Mouse (Mus musculus): ENCODE data around the gene Nop14. TPM values are rescaled to one million over a fixed set of nuclear protein-coding genes. Genes with fewer than 3 reads are reported as not detected.
A peak's percentile ranks its signal among the peaks of the same experiment; 100 is the strongest.
"Not testable (repeated sequence)": the region's sequence is repeated elsewhere in the genome, so short reads cannot be mapped to it uniquely, and the experiment has no call there.

The Nop14 gene
- total RNA-seq, 2 experiments from 2014 or later = 17.3 to 18.5 TPM

DNA sequence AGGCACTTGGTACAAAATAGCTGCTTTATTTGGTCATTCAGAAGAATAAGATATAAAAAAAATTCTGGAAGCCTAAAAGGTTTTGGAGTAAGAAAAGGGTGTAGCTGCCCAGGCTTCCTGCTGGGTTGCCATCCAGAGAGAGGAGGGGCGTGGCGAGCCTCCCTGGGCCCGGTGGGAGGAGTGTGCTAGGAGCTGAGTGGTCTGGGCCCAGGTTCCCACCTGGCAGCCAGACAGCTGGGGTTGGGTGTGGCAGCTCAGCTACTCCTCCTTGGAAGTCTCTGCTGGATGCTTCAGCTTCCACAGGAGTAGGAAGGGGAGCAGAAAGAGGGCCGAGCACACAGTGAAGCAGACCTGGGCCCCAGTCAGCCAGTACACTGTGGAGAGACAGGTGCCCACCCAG lies 26.3 kb downstream of the Nop14 start:
- peak; percentile 33 to 47 for DNase-seq (ENCODE audit: low spot score in 2 of 2)

DNA sequence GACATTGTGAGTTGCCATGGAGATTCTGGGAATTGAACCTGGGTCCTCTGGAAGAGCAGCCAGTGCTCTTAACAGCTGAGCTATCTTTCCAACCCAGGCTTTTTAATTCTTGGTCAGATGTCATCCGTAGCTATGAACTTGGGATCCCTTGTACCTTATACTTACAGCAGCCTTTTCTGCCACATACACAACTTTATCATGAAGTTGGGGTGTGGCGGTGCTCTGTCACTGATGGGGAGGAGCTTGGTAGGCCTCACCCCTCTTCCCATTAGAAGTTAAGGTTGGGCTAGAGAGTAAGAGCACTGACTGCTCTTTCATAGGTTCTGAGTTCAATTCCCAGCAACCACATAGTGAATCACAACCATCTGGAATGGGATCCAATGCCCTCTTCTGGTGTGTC lies 27.0 kb downstream of the Nop14 start:
- DNase-seq (ENCODE audit: low spot score in 2 of 2) = no peak

DNA sequence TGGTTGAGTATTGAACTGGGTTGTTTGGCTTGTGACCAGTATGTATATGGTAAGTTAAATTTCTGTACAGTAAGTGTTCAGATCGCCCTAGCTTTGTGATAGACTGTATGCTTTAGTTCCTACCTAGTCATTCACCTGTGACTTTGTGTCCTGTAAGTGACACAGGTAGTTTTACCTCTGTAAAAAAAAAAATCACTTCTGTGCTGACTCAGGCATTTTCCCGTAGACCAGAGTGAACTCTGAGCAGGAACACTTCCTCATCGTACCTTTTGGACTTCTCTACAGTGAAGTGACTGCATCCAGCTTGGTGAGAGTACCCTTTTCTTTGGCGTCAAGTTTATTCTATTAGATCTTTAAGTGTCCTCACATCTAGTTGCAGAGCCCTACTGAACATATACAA lies 50.0 kb downstream of the Nop14 start:
- no peak for DNase-seq (ENCODE audit: low spot score in 2 of 2)

GRCm38 (mm10) chr5:34608226-34608625 lies 51.7 kb downstream of the Nop14 start:
- no peak for DNase-seq (ENCODE audit: low spot score in 2 of 2)

DNA sequence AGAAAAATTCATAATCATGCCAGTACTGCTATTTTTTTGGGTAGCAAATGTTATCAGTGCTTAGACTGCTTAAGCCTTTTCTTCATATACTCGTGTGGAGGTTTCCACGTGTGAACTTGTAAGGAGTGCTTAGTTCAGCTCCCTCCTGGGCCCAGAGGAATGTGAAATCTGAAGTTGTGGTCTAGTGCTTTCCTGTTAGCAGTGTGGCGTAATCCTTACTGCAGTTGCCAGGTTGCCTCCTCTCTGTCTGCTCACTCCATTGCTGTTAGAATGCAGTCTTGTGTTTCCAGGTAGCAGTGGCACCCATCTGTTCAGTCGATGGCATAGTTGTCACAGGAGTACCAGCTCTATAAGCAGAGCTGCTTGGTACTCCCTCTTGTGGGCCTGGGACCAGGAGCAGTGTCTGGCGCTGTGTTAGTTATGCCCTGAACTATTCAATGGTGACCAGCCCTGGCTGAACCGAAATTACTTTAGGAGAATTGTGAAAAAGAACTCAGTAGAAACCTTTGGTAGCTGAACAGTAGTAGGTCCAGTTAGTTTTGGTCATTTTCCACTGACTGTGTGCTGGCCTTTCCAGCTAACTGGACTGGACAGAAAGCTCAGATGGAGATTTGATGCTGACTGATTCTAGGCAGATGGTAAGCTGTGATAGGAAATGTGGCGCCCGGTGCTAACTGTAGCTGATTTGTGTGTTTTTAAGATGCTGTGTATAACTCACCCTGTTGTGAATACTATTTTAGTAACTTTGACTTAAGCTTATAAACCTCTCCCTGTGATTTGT lies 52.7 kb downstream of the Nop14 start:
- DNase-seq (ENCODE audit: low spot score in 2 of 2) = no peak

GRCm38 (mm10) chr5:34604576-34604975 lies 55.4 kb downstream of the Nop14 start:
- no peak for DNase-seq (ENCODE audit: low spot score in 2 of 2)

GRCm38 (mm10) chr5:34593202-34593727 lies 66.7 kb downstream of the Nop14 start:
- DNase-seq (ENCODE audit: low spot score in 2 of 2) = no peak

DNA sequence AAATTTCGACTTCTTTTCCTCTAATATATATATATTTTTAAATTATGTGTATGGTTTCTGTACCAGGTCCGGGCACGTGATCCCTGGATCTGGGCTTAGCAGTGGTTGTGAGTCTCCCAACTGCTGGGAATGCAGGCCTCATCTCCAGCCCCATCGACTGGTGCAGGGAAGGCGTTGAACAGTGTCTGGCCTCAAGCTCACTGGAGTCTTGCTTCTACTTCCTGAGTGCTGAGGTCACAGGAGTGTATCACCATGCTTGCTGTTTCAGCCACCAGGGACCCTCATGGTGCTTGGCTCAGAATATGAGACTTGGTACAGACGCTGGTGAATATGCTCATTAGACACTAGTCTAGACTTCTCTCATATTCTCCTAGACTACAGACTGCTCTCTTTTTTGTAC lies 67.3 kb downstream of the Nop14 start:
- DNase-seq (ENCODE audit: low spot score in 2 of 2) = no peak

DNA sequence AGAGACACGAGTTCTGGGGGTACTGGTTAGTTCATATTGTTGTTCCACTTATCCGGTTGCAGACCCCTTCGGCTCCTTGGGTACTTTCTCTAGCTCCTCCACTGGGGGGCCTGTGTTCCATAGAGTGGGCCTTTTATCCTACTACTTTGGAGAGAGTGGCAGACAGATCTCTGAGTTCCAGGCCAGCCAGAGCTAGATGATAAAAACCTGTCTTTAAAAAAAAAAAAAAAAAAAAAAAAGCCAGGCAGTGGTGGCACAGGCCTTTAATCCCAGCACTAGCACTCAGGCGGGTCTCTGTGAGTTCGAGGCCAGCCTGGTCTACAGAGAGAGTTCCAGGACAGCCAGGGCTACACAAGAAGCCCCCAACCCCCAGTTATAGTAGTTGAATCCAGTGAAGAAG lies 67.7 kb downstream of the Nop14 start:
- DNase-seq (ENCODE audit: low spot score in 2 of 2) = not testable (repeated sequence)

DNA sequence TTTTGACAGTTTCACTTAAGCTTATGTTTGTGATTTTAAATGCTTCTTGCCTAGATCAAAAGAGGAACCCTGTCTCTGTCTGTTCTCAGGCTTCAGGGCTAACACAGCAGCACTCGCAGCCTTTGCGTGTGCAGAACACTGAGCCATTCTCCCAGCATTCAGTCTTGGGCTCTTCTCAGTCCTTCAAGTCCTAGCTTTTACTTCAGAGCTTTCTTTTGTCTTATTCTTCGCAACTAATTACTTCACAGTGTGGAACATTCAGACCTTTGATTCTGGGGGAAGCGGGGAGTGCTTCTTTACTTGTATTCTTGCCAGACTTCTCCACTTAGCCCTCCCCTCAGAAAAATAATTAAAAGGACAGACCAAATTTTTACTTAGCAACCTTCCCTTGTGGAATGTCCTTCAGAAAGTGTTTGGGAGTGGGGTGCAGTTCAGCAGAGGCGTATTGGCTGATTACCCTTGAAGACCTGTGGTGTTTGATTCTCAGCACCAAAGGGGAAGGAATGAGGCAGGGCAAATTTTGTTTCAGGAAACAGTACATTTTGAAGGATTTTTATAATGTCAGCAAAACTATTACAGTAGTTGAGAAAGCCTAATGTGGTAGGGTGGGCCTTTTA lies 68.5 kb downstream of the Nop14 start:
- no peak for DNase-seq (ENCODE audit: low spot score in 2 of 2)

- no peak for DNase-seq (ENCODE audit: low spot score in 2 of 2)
Measured at GRCm38 (mm10) chr5:34590702-34591101, 69.2 kb downstream of the Nop14 start.

DNA sequence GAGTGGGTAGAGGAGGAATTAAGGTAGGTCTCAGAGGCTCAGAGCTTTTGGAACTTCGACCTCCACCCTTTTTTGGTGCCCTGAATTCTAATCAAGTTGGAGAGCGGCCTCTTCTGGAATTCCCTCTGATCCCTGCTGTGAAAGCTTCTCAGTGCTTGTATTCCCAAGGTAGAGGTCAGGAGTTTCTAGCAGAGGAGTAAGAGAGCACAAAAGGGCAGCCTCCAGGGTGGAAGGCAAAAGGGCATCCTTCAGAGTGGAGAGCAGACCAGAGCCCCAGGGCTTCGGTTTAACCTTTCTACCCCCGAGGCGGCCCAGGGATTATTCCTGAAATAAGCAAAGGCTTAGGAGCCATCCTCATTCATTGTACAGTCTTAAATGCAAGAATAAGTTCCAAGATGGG lies 69.9 kb downstream of the Nop14 start:
- no peak for DNase-seq (ENCODE audit: low spot score in 2 of 2)

Other genes starting within 250 kb of the Nop14 start
- gene Tnip2, start 146.2 kb downstream of the Nop14 start, total RNA-seq (2021) = 10 to 100 TPM in 1 of 2 experiments, 1 to 10 TPM in 1; 9.8 to 10.1 TPM
- gene Sh3bp2, start 134.3 kb downstream of the Nop14 start, total RNA-seq (2021) = 1 to 10 TPM; 4.9 to 5.4 TPM
- gene Add1, start 86.5 kb downstream of the Nop14 start, total RNA-seq (2021) = 100 to 1,000 TPM; 174 to 180 TPM
- 10 to 100 TPM; 30.7 to 31.8 TPM for gene Mfsd10, start 22.9 kb downstream of the Nop14 start, total RNA-seq (2021)
- 1 to 10 TPM; 1.9 to 3.0 TPM for gene Grk4, start 231 bp upstream of the Nop14 start, total RNA-seq (2021)
- 10 to 100 TPM; 19.5 to 20.1 TPM for gene Htt, start 101.6 kb upstream of the Nop14 start, total RNA-seq (2021)
- gene Msantd1, start 247.9 kb upstream of the Nop14 start, total RNA-seq (2021) = 1 to 10 TPM in 1 of 2 experiments, under 1 TPM in 1; 0.93 to 1.5 TPM